Mouse (Mus musculus) kidney, embryonic 14.5 days (tissue): ENCODE results near the gene Crtc1. TPM values are rescaled to one million over a fixed set of nuclear protein-coding genes. Genes with fewer than 3 reads are reported as not detected.

Experiments used
- ATAC-seq: fragments of 200-750 bp; cut with Nextera tagmentation; 2 replicates; pipeline ENCODE4 v1.8.0; 2017; ENCODE audit warnings: moderate number of reproducible peaks, mild to moderate bottlenecking, moderate TSS enrichment, moderate library complexity; ENCODE audit not compliant: low FRiP score, low TSS enrichment
- H3K27ac ChIP-seq: fragments of 300-500 bp; sonication (generic); 2 replicates; pipeline ENCODE4 v1.5.1; 2014; ENCODE audit warnings: low read depth, mild to moderate bottlenecking, low read length, moderate library complexity, mixed read lengths
- H3K27me3 ChIP-seq: fragments of 300-500 bp; sonication (generic); 2 replicates; pipeline ENCODE4 v1.6.1; 2014; ENCODE audit warnings: mild to moderate bottlenecking, low read length; ENCODE audit not compliant: control insufficient read depth, insufficient read depth
- H3K36me3 ChIP-seq: fragments of 300-500 bp; sonication (generic); 2 replicates; pipeline ENCODE4 v1.6.1; 2014; ENCODE audit warnings: low read length, mixed read lengths; ENCODE audit not compliant: control insufficient read depth, insufficient read depth
- H3K4me1 ChIP-seq: fragments of 300-500 bp; sonication (generic); 2 replicates; pipeline ENCODE4 v1.6.1; 2014; ENCODE audit warnings: low read length, mixed read lengths; ENCODE audit not compliant: control insufficient read depth, insufficient read depth
- H3K4me2 ChIP-seq: fragments of 300-500 bp; sonication (generic); replicated peaks from 2 replicates; pipeline ENCODE4 v1.6.1; 2014; ENCODE audit warnings: low read depth, mild to moderate bottlenecking, low read length
- H3K4me3 ChIP-seq: fragments of 300-500 bp; sonication (generic); 2 replicates; pipeline ENCODE4 v1.5.1; 2014; ENCODE audit warnings: mild to moderate bottlenecking, low read length
- H3K9ac ChIP-seq: fragments of 300-500 bp; sonication (generic); 2 replicates; pipeline ENCODE4 v1.6.1; 2014; ENCODE audit warnings: low read depth, mild to moderate bottlenecking, low read length, moderate library complexity
- H3K9me3 ChIP-seq: fragments of 300-500 bp; sonication (generic); 2 replicates; pipeline ENCODE4 v1.6.1; 2016; ENCODE audit warnings: low read length; ENCODE audit not compliant: control insufficient read depth
- WGBS: fragments of 180-500 bp; shearing (Covaris S2); extraction: QIAGEN DNeasy Blood & Tissue Kit; methylation state at CpG from one replicate; pipeline ENCODE4 v1.1.7; 2014; 5-methylcytosine and 5-hydroxymethylcytosine counted together
- polyA plus RNA-seq: library from polyadenylated mRNA; unstranded; fragments of >200 nt; fragmentation: Nextera tagmentation; extraction: Ambion mirVana; gene quantifications from 2 replicates; pipeline ENCODE4 v1.2.1, GENCODE M21; 2014

Gene Crtc1
- polyA plus RNA-seq = 15.5 and 21.2 TPM in 2 replicates

DNA sequence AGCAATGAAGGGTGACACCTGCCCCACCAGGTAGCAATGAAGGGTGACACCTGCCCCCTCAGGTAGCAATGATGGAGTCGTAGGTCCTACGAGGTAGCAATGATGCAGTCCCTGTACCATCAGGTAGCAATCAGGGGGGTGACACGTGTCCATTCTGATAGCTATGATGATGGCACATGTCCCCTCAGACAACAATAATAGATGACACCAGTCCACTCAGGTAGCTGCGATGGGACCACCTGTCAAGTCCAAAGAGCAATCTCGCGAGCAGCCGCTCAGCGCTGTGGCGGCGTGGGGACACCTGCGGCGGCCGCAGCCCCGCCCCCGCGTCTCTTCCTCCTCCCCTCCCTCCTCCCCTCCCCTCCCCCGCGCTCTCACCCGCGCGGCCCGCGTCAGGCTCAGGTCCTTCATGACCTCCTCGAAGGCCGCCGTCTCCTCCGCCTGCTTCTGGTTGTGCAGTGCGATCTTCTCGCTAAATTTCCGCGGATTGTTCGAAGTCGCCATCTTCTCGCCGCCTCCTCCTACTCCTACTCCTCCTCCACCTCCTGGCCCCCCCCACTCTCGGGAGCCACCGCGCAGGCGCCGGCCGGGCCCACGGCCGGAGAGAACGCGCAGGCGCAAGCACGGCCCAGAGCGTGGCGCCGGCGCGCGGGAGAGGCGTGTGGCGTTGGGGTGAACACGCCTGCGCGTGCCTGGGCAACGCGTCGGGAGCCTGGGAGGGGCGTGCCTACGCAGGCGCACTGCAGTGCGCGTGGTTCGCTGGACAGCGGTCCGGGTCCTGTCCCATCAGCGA lies at the start of gene Crtc1:
Crtc1 (minus strand) TSS at position 525 of the 793 bp plus-strand sequence.
- ATAC-seq = peak; percentile 98
- peak within 1 kb of the TSS; percentile 81 for H3K4me2 ChIP-seq
- H3K9me3 ChIP-seq = no peaks in the 10 kb centered on the region
- no peaks in the 10 kb centered on the region for H3K36me3 ChIP-seq
- H3K9ac ChIP-seq = peak within 1 kb of the TSS; percentile 63
- H3K4me1 ChIP-seq = peaks cover 8% of the 10 kb centered on the region; the same call in 1 of the 2 replicates
- no peaks in the 10 kb centered on the region for H3K27me3 ChIP-seq
- H3K4me3 ChIP-seq = peak within 1 kb of the TSS; percentile 63
- peak within 1 kb of the TSS; percentile 60; the same call in 1 of the 2 replicates for H3K27ac ChIP-seq
- under 1% methylated on average over 61 of the region's 70 CpGs for WGBS

DNA sequence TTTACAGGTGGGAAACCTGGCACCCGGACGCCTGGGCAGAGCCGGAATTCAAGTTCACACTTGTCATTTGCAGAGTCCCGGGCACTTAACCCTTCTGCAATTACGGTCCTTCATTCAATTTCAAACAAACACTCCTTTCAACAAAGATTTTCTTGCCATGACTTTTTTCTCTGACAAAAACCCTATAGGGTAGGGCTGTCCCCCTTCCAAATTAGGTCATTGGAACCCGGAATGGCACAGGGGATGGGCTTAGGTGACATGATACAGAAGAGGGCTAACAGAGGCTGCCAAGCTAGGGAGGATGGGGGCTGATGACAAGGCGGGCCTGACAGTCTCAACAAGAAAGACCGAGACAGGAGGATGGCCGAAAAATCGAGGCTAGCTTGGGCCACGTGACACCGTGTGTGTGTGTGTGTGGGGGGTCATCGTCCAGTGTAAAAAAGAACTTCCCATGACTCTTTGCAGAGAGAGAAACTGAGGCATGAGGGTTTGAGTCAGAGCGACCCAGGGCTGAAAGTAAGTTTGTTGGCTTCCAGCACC lies 49.6 kb upstream of the Crtc1 start:
- Histone ChIP-seq H3K9ac (no peak overlapping the region), H3K4me1 (peaks cover 30% of the 10 kb centered on the region)
- 2% methylated on average over 14 of the region's 14 CpGs for WGBS

DNA sequence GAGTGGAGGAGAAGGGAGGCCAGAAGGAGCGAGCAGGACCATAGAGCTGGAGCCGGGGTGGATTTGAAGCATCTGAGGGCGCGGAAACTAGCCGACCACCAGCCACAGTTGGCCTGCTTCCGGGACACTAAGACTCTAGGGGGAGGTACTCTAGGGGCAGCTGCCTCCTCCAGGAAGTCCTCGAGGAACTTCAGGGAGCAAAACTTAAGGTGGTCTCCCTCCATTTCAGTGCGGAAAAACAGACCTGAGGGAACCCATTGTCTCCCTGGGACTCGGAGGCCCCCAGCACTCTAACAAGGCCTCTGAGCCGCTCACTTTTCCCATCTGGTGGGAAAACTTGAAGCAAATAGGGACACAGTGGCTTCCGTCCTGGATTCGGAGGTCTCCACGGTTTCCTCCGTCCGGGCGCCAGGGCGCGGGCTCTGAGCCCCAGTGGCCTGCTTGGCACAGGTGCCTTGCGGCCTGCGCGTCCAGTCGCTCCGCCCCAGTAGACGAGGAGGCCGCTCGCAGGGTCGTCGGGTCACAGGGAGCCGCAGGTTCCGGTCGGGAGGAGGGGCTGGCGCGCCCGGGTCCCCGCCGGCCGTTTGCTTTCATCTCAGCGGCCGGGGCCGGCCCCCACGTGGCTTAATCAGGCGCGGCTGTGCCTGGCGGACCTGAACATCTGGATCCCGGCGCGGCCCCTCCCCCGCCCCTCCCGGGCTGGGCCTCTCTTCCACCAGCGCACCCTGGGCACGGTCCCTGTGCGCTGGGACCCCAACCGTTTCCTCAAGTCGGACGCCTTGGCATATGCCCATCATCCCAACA lies 48.8 kb upstream of the Crtc1 start:
- ATAC-seq = peak; percentile 40
- Histone ChIP-seq H3K9ac (no peak overlapping the region; the same call in 1 of the 2 replicates), H3K4me3 (peak overlapping the region; percentile 31), H3K27ac (peak overlapping the region; percentile 59; the same call in 1 of the 2 replicates), H3K4me2 (peak overlapping the region; percentile 47), H3K27me3 (peaks cover 93% of the 10 kb centered on the region), H3K36me3 (no peaks in the 10 kb centered on the region), H3K4me1 (peaks cover 27% of the 10 kb centered on the region), H3K9me3 (no peaks in the 10 kb centered on the region)
- 3% methylated on average over 47 of the region's 55 CpGs for WGBS

More for the DNA sequence above, 49.6 kb upstream of the Crtc1 start:
- Histone ChIP-seq H3K27me3 (peaks cover 97% of the 10 kb centered on the region), H3K4me2 (peak overlapping the region; percentile 51), H3K9me3 (no peaks in the 10 kb centered on the region), H3K36me3 (no peaks in the 10 kb centered on the region), H3K4me3 (peak overlapping the region; percentile 34), H3K27ac (0 out of 2 replicates have a peak overlapping the region, but pooled peaks have one; percentile 37)
- ATAC-seq = no peak

DNA sequence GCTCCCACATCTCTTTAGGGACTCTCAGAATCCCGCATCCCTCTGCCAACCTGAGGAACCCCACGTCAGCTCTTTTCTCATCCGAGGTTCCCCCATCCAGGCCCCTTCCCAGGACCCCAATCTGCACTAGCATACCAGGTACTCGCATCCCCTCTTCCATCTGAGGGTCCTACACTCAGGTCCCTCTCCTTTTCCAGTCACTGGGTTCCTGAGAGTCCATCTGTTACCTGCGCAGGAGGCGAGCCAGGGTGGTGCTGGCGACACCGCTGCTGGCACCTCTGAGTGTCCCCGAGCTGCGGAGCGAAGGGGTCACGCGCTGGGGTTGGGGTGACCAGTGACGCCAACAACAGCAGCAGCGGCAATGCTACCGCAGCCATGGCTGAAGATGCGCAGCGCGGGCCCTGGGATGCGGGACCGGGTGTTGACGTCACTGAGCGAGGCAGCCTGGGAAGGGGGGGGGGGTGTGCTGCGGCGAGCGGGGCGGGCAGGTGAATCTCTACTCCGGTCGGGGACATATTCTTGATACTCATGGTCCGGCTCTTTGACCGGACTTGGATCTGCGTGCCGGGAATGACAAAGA lies 47.7 kb upstream of the Crtc1 start, which contains the start of gene Tmem59l:
Tmem59l (minus strand) TSS at position 418 of the 580 bp plus-strand sequence.
- peaks cover 86% of the 10 kb centered on the region for H3K27me3 ChIP-seq
- H3K4me3 ChIP-seq = peak within 1 kb of the TSS; percentile 31
- H3K9ac ChIP-seq = peak within 1 kb of the TSS; percentile 8; the same call in 1 of the 2 replicates
- H3K4me2 ChIP-seq = peak within 1 kb of the TSS; percentile 47
- no peak for ATAC-seq
- H3K9me3 ChIP-seq = no peaks in the 10 kb centered on the region
- peaks cover 23% of the 10 kb centered on the region for H3K4me1 ChIP-seq
- H3K27ac ChIP-seq = peak within 1 kb of the TSS; percentile 59; the same call in 1 of the 2 replicates
- H3K36me3 ChIP-seq = no peaks in the 10 kb centered on the region
- 4% methylated on average over 30 of the region's 33 CpGs for WGBS

DNA sequence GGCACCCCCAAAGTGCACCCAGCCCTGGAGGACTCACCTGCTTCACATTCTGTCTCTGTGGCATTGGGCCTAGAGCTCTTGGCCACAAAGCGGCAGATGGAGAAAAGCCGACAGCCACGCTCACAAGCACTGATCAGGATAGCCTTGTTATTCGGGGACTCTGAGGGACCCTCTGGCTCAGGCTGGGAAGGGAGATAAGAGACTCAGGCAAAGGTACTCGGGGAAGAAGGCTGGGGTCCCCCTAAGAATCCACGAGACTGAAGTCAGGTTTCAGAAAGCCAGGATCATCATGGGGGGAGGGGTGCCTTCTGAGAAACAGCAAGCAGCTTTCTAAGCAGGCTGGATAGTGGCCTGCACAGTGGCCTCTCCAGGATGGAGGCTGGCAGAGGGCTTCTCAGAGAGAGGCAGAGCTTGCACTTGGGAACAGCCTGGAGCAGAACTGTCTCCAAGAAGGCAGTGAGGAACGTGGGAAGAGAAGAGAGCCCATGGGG lies 46.9 kb upstream of the Crtc1 start:
- H3K36me3 ChIP-seq = no peaks in the 10 kb centered on the region
- H3K27ac ChIP-seq = no peak overlapping the region
- peaks cover 23% of the 10 kb centered on the region for H3K4me1 ChIP-seq
- peaks cover 78% of the 10 kb centered on the region for H3K27me3 ChIP-seq
- H3K4me3 ChIP-seq = no peak overlapping the region
- H3K4me2 ChIP-seq = no peak overlapping the region
- ATAC-seq = no peak
- WGBS = 51% methylated on average over 7 of the region's 7 CpGs
- no peaks in the 10 kb centered on the region for H3K9me3 ChIP-seq
- H3K9ac ChIP-seq = no peak overlapping the region

DNA sequence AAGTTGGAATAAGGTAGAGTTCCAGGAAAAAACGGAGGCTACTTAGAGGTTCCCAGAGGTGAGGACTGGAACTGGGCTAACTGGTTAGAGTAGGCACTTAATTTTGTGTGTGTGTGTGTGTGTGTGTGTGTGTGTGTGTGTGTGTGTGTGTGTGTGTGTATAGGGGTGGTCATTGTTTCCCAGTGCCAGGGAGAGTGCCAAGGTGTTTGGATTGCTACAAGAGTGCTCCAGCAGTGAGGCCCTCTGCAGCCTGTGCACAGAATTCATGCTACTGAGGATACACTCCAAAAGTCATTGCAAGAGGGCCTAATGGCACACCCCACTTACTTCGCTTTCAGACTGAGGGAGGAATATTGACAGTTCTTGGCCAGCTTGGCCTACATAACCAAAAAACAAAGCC lies 43.6 kb upstream of the Crtc1 start:
- H3K4me1 ChIP-seq = peaks cover 7% of the 10 kb centered on the region
- H3K36me3 ChIP-seq = no peaks in the 10 kb centered on the region
- H3K4me3 ChIP-seq = no peak overlapping the region
- no peaks in the 10 kb centered on the region for H3K9me3 ChIP-seq
- H3K27ac ChIP-seq = no peak overlapping the region
- no peak overlapping the region for H3K9ac ChIP-seq
- no peak overlapping the region for H3K4me2 ChIP-seq
- peaks cover 48% of the 10 kb centered on the region for H3K27me3 ChIP-seq
- 65% methylated on average over 2 of the region's 2 CpGs for WGBS
- ATAC-seq = no peak

DNA sequence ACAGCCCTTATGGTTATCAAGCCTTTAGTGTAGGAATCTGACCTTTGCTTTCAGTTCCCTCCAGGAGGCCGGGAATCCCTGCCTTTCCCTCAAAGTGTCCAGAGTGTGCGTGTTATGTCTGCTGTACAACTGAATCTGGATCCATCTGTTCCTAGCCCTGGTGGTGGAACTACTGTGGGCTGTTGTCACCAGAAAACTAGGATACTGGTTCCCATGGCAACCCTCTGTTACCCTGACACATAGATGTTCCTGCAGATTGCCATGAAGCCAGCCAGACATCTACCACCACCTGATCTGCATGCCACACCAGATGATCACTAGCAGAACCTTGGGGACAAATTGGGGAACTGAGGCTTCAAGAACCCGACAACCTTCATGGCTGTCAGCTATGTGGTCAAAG lies 42.5 kb upstream of the Crtc1 start:
- Histone ChIP-seq H3K9me3 (no peaks in the 10 kb centered on the region), H3K4me1 (peaks cover 9% of the 10 kb centered on the region), H3K9ac (no peak overlapping the region), H3K36me3 (no peaks in the 10 kb centered on the region), H3K4me2 (no peak overlapping the region), H3K4me3 (no peak overlapping the region), H3K27ac (no peak overlapping the region), H3K27me3 (peaks cover 39% of the 10 kb centered on the region)
- WGBS = 72% methylated on average over 3 of the region's 3 CpGs
- ATAC-seq = no peak

DNA sequence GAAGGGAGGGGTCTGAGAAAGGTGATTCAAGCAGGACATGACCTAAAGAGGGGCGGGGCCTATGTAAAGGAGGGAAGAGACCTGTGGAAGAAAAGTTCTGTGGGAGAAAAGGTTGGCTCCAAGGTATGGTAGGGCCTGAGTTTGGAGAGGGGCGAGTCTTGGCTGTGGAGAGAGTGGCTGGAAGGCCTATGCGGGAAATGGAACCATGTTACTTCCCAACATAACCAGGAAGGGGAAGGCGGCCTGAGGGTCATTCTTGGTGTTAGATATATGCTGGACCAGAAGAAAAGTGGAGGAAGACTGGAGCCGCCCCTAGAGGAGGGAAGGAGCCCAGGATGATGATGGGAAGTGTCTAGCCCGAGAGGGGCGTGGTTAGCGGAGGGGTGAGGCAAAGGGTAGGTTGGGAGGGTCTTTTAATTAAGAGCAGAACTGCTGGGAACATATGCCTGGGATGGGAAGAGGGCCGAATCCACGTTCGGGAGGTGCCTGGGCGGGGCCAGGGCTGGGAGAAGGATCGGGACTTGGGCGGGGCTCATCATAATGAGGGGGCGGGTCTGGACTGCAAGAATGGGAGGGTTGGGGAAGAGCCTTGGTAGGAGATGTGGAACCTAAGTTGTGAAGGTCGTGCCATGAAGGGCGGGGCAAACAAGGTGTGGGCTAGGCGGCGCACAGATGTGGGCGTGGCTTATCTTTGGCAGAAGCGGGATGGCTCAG lies 38.0 kb upstream of the Crtc1 start:
- Histone ChIP-seq H3K36me3 (no peaks in the 10 kb centered on the region), H3K4me3 (peak overlapping the region; percentile 92), H3K27ac (peak overlapping the region; percentile 38; the same call in 1 of the 2 replicates), H3K4me1 (peaks cover 11% of the 10 kb centered on the region), H3K27me3 (peaks cover 6% of the 10 kb centered on the region; the same call in 1 of the 2 replicates), H3K9ac (0 out of 2 replicates have a peak overlapping the region, but pooled peaks have one; percentile 8), H3K4me2 (peak overlapping the region; percentile 86), H3K9me3 (no peaks in the 10 kb centered on the region)
- under 1% methylated on average over 21 of the region's 21 CpGs for WGBS
- ATAC-seq = peak; percentile 61
